Mouse (Mus musculus): ENCODE measurements around the gene Thumpd2. TPM values are rescaled to one million over a fixed set of nuclear protein-coding genes. Genes with fewer than 3 reads are reported as not detected.

Gene Thumpd2
- total RNA-seq (2021) = 1 to 10 TPM; 4.9 to 7.0 TPM
- long read RNA-seq, experiment 1, transcript Thumpd2-201 (10 exons, 1,833 nt) = major isoform, 9 of 16 reads
- long read RNA-seq, experiment 1, partial matches to known transcripts = 1 of 16 reads
- long read RNA-seq, experiment 1, other reads (novel, unspliced or antisense) = 6 of 16 reads
- long read RNA-seq, experiment 2, transcript Thumpd2-201 (10 exons, 1,833 nt) = major isoform, 7 of 9 reads
- long read RNA-seq, experiment 2, partial matches to known transcripts = 0 of 9 reads
- long read RNA-seq, experiment 2, other reads (novel, unspliced or antisense) = 2 of 9 reads

- DNase-seq (ENCODE audit: low spot score in 2 of 2) = peak; percentile 89 to 90
Observed at GRCm38 (mm10) chr17:81064979-81065311, at the start of gene Thumpd2. Gene Thumpd2 (minus strand): TSS chr17:81065082.

GRCm38 (mm10) chr17:81104237-81104636, 39.4 kb upstream of the Thumpd2 start:
- DNase-seq (ENCODE audit: low spot score in 2 of 2) = no peak

- peak in 1 of 2 experiments; percentile 9 for DNase-seq (ENCODE audit: low spot score in 2 of 2)
Observed at GRCm38 (mm10) chr17:81102866-81103265, 38.0 kb upstream of the Thumpd2 start.

- no peak for DNase-seq (ENCODE audit: low spot score in 2 of 2)
Observed at GRCm38 (mm10) chr17:81098444-81098843, 33.6 kb upstream of the Thumpd2 start.

- no peak for DNase-seq (ENCODE audit: low spot score in 2 of 2)
Observed at GRCm38 (mm10) chr17:81096490-81096889, 31.6 kb upstream of the Thumpd2 start.

GRCm38 (mm10) chr17:81092794-81093193, 27.9 kb upstream of the Thumpd2 start:
- DNase-seq (ENCODE audit: low spot score in 2 of 2) = no peak

GRCm38 (mm10) chr17:81088866-81089265, 24.0 kb upstream of the Thumpd2 start:
- DNase-seq (ENCODE audit: low spot score in 2 of 2) = no peak

GRCm38 (mm10) chr17:81087735-81088134, 22.9 kb upstream of the Thumpd2 start:
- no peak for DNase-seq (ENCODE audit: low spot score in 2 of 2)

GRCm38 (mm10) chr17:81064279-81064978, 453 bp downstream of the Thumpd2 start:
- peak; percentile 17 to 26 for DNase-seq (ENCODE audit: low spot score in 2 of 2)

GRCm38 (mm10) chr17:81063346-81063745, 1.5 kb downstream of the Thumpd2 start:
- DNase-seq (ENCODE audit: low spot score in 2 of 2) = no peak

GRCm38 (mm10) chr17:81062349-81062871, 2.5 kb downstream of the Thumpd2 start:
- DNase-seq (ENCODE audit: low spot score in 2 of 2) = no peak

GRCm38 (mm10) chr17:81056796-81057381, 8.0 kb downstream of the Thumpd2 start:
- DNase-seq (ENCODE audit: low spot score in 2 of 2) = no peak

GRCm38 (mm10) chr17:81056035-81056434, 8.8 kb downstream of the Thumpd2 start:
- DNase-seq (ENCODE audit: low spot score in 2 of 2) = no peak

- no peak for DNase-seq (ENCODE audit: low spot score in 2 of 2)
Observed at GRCm38 (mm10) chr17:81055522-81055921, 9.4 kb downstream of the Thumpd2 start.

GRCm38 (mm10) chr17:81053274-81053673, 11.6 kb downstream of the Thumpd2 start:
- no peak for DNase-seq (ENCODE audit: low spot score in 2 of 2)

GRCm38 (mm10) chr17:81047930-81048564, 16.8 kb downstream of the Thumpd2 start:
- no peak for DNase-seq (ENCODE audit: low spot score in 2 of 2)

GRCm38 (mm10) chr17:81045525-81046150, 19.2 kb downstream of the Thumpd2 start:
- DNase-seq (ENCODE audit: low spot score in 2 of 2) = peak; percentile 52 to 70

- no peak for DNase-seq (ENCODE audit: low spot score in 2 of 2)
Observed at GRCm38 (mm10) chr17:81045115-81045514, 19.8 kb downstream of the Thumpd2 start.

- DNase-seq (ENCODE audit: low spot score in 2 of 2) = no peak
Observed at GRCm38 (mm10) chr17:81044356-81044755, 20.5 kb downstream of the Thumpd2 start.

- DNase-seq (ENCODE audit: low spot score in 2 of 2) = no peak
Observed at GRCm38 (mm10) chr17:81041662-81042061, 23.2 kb downstream of the Thumpd2 start.

Data from left cerebral cortex, adult 18-20 months (tissue).